Mouse (Mus musculus): Measurements from ENCODE around the gene Prss53. TPM values are rescaled to one million over a fixed set of nuclear protein-coding genes. Genes with fewer than 3 reads are reported as not detected.

Gene Prss53
- total RNA-seq, 1 experiment: 0.67 TPM

- no peak for TF ChIP-seq ZNF384 (IDR thresholded peaks at IDR 0.05; ENCODE audit: low read depth, low read length)
- no peak for TF ChIP-seq CHD2 (IDR thresholded peaks at IDR 0.05; ENCODE audit: low read depth, low read length)
- TF ChIP-seq HCFC1 (IDR thresholded peaks at IDR 0.05; ENCODE audit: borderline replicate concordance, insufficient read depth, low read length): no peak
- TF ChIP-seq MAFK (IDR thresholded peaks at IDR 0.05; ENCODE audit: insufficient read depth, low read depth, low read length): no peak
- TF ChIP-seq ZC3H11A (IDR thresholded peaks at IDR 0.05; ENCODE audit: borderline replicate concordance, low read depth, low read length): no peak
- H3K4me3 ChIP-seq (ENCODE audit: insufficient read depth in 1 of 2, low read depth in 1 of 2, low read length in 2 of 2, poor library complexity in 1 of 2, severe bottlenecking in 1 of 2): peak overlapping the region in 1 of 2 experiments; percentile 61; a peak in 2 of 4 replicates
- in situ Hi-C loops (cut with MboI; ENCODE audit: low sequenced_read_pairs in 2 of 2, unreplicated experiment in 2 of 2): no loop called here
- DNase-seq (ENCODE audit: low read depth, low spot score): no peak
- no peaks in the 10 kb centered on the region for H3K9me3 ChIP-seq (ENCODE audit: control insufficient read depth, insufficient read depth, low read depth, low read length)
- peak overlapping the region; percentile 33; the same call in 1 of the 2 replicates for H3K27ac ChIP-seq (ENCODE audit: insufficient read depth, low read depth, low read length, poor library complexity, severe bottlenecking)
- peaks cover 15 to 34% of the 10 kb centered on the region in 2 experiments; a peak in 3 of 4 replicates for H3K4me1 ChIP-seq (ENCODE audit: control insufficient read depth in 2 of 2, insufficient read depth in 2 of 2, low read length in 2 of 2, poor library complexity in 1 of 2)
- H3K36me3 ChIP-seq (ENCODE audit: control insufficient read depth, insufficient read depth, low read length, poor library complexity, severe bottlenecking): no peaks in the 10 kb centered on the region
- H3K9ac ChIP-seq (ENCODE audit: insufficient read depth, low read depth, low read length, poor library complexity, severe bottlenecking): peak overlapping the region; percentile 62; the same call in 1 of the 2 replicates
These were observed 43.3 kb upstream of the Prss53 start for GRCm38 (mm10) chr7:127934075-127934474.

- Histone ChIP-seq H3K36me3 (ENCODE audit: control insufficient read depth, insufficient read depth, low read length, poor library complexity, severe bottlenecking) (peaks cover 6% of the 10 kb centered on the region; the same call in 1 of the 2 replicates), H3K4me1 (ENCODE audit: control insufficient read depth in 2 of 2, insufficient read depth in 2 of 2, low read length in 2 of 2, poor library complexity in 1 of 2) (peaks cover 15 to 42% of the 10 kb centered on the region in 2 experiments; a peak in 3 of 4 replicates), H3K9me3 (ENCODE audit: control insufficient read depth, insufficient read depth, low read depth, low read length) (no peaks in the 10 kb centered on the region), H3K9ac (ENCODE audit: insufficient read depth, low read depth, low read length, poor library complexity, severe bottlenecking) (peak overlapping the region; percentile 52), H3K27ac (ENCODE audit: insufficient read depth, low read depth, low read length, poor library complexity, severe bottlenecking) (peak overlapping the region; percentile 93), H3K4me3 (ENCODE audit: insufficient read depth in 1 of 2, low read depth in 1 of 2, low read length in 2 of 2, poor library complexity in 1 of 2, severe bottlenecking in 1 of 2) (peak overlapping the region; percentile 15 to 34; a peak in 2 of 4 replicates)
- no peak for DNase-seq (ENCODE audit: low read depth, low spot score)
- in situ Hi-C loops (cut with MboI; ENCODE audit: low sequenced_read_pairs in 2 of 2, unreplicated experiment in 2 of 2): no loop called here
- no peak; the same call in 1 of the 2 replicates for TF ChIP-seq HCFC1 (IDR thresholded peaks at IDR 0.05; ENCODE audit: borderline replicate concordance, insufficient read depth, low read length)
- no peak for TF ChIP-seq ZNF384 (IDR thresholded peaks at IDR 0.05; ENCODE audit: low read depth, low read length)
- TF ChIP-seq CHD2 (IDR thresholded peaks at IDR 0.05; ENCODE audit: low read depth, low read length): no peak
- no peak for TF ChIP-seq ZC3H11A (IDR thresholded peaks at IDR 0.05; ENCODE audit: borderline replicate concordance, low read depth, low read length)
- TF ChIP-seq MAFK (IDR thresholded peaks at IDR 0.05; ENCODE audit: insufficient read depth, low read depth, low read length): no peak
These were observed 41.7 kb upstream of the Prss53 start for GRCm38 (mm10) chr7:127932273-127933031.

- Histone ChIP-seq H3K36me3 (ENCODE audit: control insufficient read depth, insufficient read depth, low read length, poor library complexity, severe bottlenecking) (peaks cover 11% of the 10 kb centered on the region; the same call in 1 of the 2 replicates), H3K4me1 (ENCODE audit: control insufficient read depth in 2 of 2, insufficient read depth in 2 of 2, low read length in 2 of 2, poor library complexity in 1 of 2) (peaks cover 15 to 45% of the 10 kb centered on the region in 2 experiments; a peak in 3 of 4 replicates), H3K9me3 (ENCODE audit: control insufficient read depth, insufficient read depth, low read depth, low read length) (no peaks in the 10 kb centered on the region), H3K4me3 (ENCODE audit: insufficient read depth in 1 of 2, low read depth in 1 of 2, low read length in 2 of 2, poor library complexity in 1 of 2, severe bottlenecking in 1 of 2) (peak overlapping the region in 1 of 2 experiments; percentile 30; a peak in 1 of 4 replicates), H3K27ac (ENCODE audit: insufficient read depth, low read depth, low read length, poor library complexity, severe bottlenecking) (peak overlapping the region; percentile 93), H3K9ac (ENCODE audit: insufficient read depth, low read depth, low read length, poor library complexity, severe bottlenecking) (peak overlapping the region; percentile 57)
- in situ Hi-C loops (cut with MboI; ENCODE audit: low sequenced_read_pairs in 2 of 2, unreplicated experiment in 2 of 2): no loop called here
- DNase-seq (ENCODE audit: low read depth, low spot score): no peak
- TF ChIP-seq ZC3H11A (IDR thresholded peaks at IDR 0.05; ENCODE audit: borderline replicate concordance, low read depth, low read length): no peak
- TF ChIP-seq HCFC1 (IDR thresholded peaks at IDR 0.05; ENCODE audit: borderline replicate concordance, insufficient read depth, low read length): no peak
- no peak for TF ChIP-seq ZNF384 (IDR thresholded peaks at IDR 0.05; ENCODE audit: low read depth, low read length)
- no peak for TF ChIP-seq CHD2 (IDR thresholded peaks at IDR 0.05; ENCODE audit: low read depth, low read length)
- TF ChIP-seq MAFK (IDR thresholded peaks at IDR 0.05; ENCODE audit: insufficient read depth, low read depth, low read length): no peak
These were observed 40.8 kb upstream of the Prss53 start for GRCm38 (mm10) chr7:127931351-127932135.

- TF ChIP-seq HCFC1 (IDR thresholded peaks at IDR 0.05; ENCODE audit: borderline replicate concordance, insufficient read depth, low read length): no peak
- TF ChIP-seq ZNF384 (IDR thresholded peaks at IDR 0.05; ENCODE audit: low read depth, low read length): no peak
- no peak for TF ChIP-seq MAFK (IDR thresholded peaks at IDR 0.05; ENCODE audit: insufficient read depth, low read depth, low read length)
- no peak for TF ChIP-seq ZC3H11A (IDR thresholded peaks at IDR 0.05; ENCODE audit: borderline replicate concordance, low read depth, low read length)
- no peak for TF ChIP-seq CHD2 (IDR thresholded peaks at IDR 0.05; ENCODE audit: low read depth, low read length)
- DNase-seq (ENCODE audit: low read depth, low spot score): no peak
- no peaks in the 10 kb centered on the region for H3K9me3 ChIP-seq (ENCODE audit: control insufficient read depth, insufficient read depth, low read depth, low read length)
- no peak overlapping the region for H3K4me3 ChIP-seq (ENCODE audit: insufficient read depth in 1 of 2, low read depth in 1 of 2, low read length in 2 of 2, poor library complexity in 1 of 2, severe bottlenecking in 1 of 2)
- H3K4me1 ChIP-seq (ENCODE audit: control insufficient read depth in 2 of 2, insufficient read depth in 2 of 2, low read length in 2 of 2, poor library complexity in 1 of 2): peaks cover 15 to 50% of the 10 kb centered on the region in 2 experiments; a peak in 3 of 4 replicates
- no peak overlapping the region for H3K27ac ChIP-seq (ENCODE audit: insufficient read depth, low read depth, low read length, poor library complexity, severe bottlenecking)
- peaks cover 19% of the 10 kb centered on the region; the same call in 1 of the 2 replicates for H3K36me3 ChIP-seq (ENCODE audit: control insufficient read depth, insufficient read depth, low read length, poor library complexity, severe bottlenecking)
- in situ Hi-C loops (cut with MboI; ENCODE audit: low sequenced_read_pairs in 2 of 2, unreplicated experiment in 2 of 2): no loop called here
- H3K9ac ChIP-seq (ENCODE audit: insufficient read depth, low read depth, low read length, poor library complexity, severe bottlenecking): no peak overlapping the region
These were observed 39.9 kb upstream of the Prss53 start for GRCm38 (mm10) chr7:127930636-127931035.

All from ES-E14 (cell line).